Mouse (Mus musculus): ENCODE measurements at regions not wholly inside any gene's neighbourhood (a gene's known extent, or its start where the extent isn't known, plus 50 kb on each side); places are given as distances from the start of the nearest gene placed in this dataset.

DNA sequence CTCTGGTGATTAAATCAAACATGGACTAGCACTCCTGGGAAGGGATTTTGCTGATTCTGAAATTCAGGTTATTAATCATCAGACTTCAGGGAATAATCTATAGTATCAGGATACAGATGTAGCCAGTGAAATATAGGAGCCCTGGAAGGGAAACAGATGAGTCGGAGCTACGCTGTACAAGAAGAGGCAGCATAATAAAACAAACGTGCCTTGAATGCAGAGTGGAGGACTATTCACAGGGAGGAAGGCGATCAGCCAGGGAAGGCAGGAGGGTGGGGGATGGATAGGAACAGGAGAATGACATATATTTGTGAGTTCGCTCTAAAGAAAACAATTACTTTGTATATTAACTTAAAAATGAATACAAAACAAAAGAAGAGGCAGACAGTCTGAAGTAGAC lies 286.6 kb upstream of the Got2 start:
- WGBS = 75% methylated on average over 5 of the region's 5 CpGs
- TF ChIP-seq POLR2A (IDR thresholded peaks at IDR 0.05; ENCODE audit: insufficient read depth, low read depth, low read length) (no peak), CTCF (IDR thresholded peaks at IDR 0.05) (no peak), EP300 (IDR thresholded peaks at IDR 0.05; ENCODE audit: insufficient read depth, low read depth, low read length) (no peak)

DNA sequence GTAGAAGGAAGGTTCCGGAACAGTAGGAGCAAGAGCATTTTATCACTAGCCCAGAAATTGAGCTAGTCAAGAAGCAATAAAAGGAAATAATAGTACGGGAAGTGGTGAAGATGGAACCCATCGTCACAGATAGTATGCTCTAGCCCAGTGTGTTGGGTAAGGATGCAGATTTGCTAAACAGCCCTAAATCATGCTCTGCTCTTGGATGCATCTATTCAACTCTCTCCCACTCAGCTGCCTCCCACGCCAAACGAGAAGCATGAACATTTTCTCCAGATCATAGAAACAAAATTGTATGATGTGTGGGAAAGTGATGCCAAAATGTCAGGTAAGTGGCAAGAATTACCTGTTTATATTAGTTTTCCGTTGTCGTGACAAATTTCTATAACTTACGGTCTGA lies 276.6 kb upstream of the Got2 start:
- Histone ChIP-seq H3K79me2 (replicated peaks; ENCODE audit: control insufficient read depth, insufficient read depth, low read length) (no peaks in the 10 kb centered on the region), H3K4me3 (no peak overlapping the region), H3K36me3 (ENCODE audit: control insufficient read depth, insufficient read depth, low read length) (no peaks in the 10 kb centered on the region), H3K9ac (ENCODE audit: low read depth, low read length) (no peak overlapping the region), H3K27ac (no peak overlapping the region), H3K27me3 (ENCODE audit: control insufficient read depth, insufficient read depth, low read length) (no peaks in the 10 kb centered on the region), H3K4me1 (ENCODE audit: control insufficient read depth, insufficient read depth, low read length) (no peaks in the 10 kb centered on the region)
- DNase-seq = no peak
- 86% methylated on average over 8 of the region's 8 CpGs for WGBS
- intact Hi-C loops (cut with DNase I) = no loop called here
- no peak for TF ChIP-seq CTCF (IDR thresholded peaks at IDR 0.05)
- TF ChIP-seq POLR2A (IDR thresholded peaks at IDR 0.05; ENCODE audit: insufficient read depth, low read depth, low read length) = no peak
- TF ChIP-seq EP300 (IDR thresholded peaks at IDR 0.05; ENCODE audit: insufficient read depth, low read depth, low read length) = no peak

More for the DNA sequence above, 286.6 kb upstream of the Got2 start:
- intact Hi-C loops (cut with DNase I) = no loop called here
- H3K4me1 ChIP-seq (ENCODE audit: control insufficient read depth, insufficient read depth, low read length) = no peaks in the 10 kb centered on the region
- H3K9ac ChIP-seq (ENCODE audit: low read depth, low read length) = no peak overlapping the region
- H3K27ac ChIP-seq = no peak overlapping the region
- H3K79me2 ChIP-seq (replicated peaks; ENCODE audit: control insufficient read depth, insufficient read depth, low read length) = no peaks in the 10 kb centered on the region
- no peak for DNase-seq
- H3K36me3 ChIP-seq (ENCODE audit: control insufficient read depth, insufficient read depth, low read length) = no peaks in the 10 kb centered on the region
- no peak overlapping the region for H3K4me3 ChIP-seq
- H3K27me3 ChIP-seq (ENCODE audit: control insufficient read depth, insufficient read depth, low read length) = no peaks in the 10 kb centered on the region

DNA sequence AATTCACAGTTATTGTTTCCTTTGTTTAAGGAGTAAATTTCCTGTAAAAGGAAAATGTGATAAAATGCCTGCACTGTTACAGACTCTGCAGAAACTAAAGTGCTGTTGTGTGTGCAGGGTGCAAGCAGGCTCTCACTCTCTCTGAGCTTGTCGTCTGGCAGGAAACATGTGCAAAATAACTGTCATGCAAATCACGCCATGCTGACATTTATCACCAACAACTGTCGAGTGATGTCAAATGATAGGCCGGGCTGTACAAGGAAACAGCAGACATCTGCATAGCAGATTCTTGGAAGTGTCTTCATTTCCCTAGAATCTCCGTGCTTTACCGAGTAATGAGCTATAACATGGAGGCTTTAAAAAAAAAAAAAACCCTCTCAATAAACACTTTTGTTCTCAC lies 271.6 kb upstream of the Got2 start:
- H3K79me2 ChIP-seq (replicated peaks; ENCODE audit: control insufficient read depth, insufficient read depth, low read length) = no peaks in the 10 kb centered on the region
- H3K27ac ChIP-seq = no peak overlapping the region
- no peak for TF ChIP-seq CTCF (IDR thresholded peaks at IDR 0.05)
- no peak for TF ChIP-seq EP300 (IDR thresholded peaks at IDR 0.05; ENCODE audit: insufficient read depth, low read depth, low read length)
- no peak for TF ChIP-seq POLR2A (IDR thresholded peaks at IDR 0.05; ENCODE audit: insufficient read depth, low read depth, low read length)
- no peak for DNase-seq
- H3K36me3 ChIP-seq (ENCODE audit: control insufficient read depth, insufficient read depth, low read length) = no peaks in the 10 kb centered on the region
- intact Hi-C loops (cut with DNase I) = loop anchor here (10.0 kb wide), 1 partner anchor 155 kb away; no protein-coding TSS in a partner anchor
- H3K4me1 ChIP-seq (ENCODE audit: control insufficient read depth, insufficient read depth, low read length) = no peaks in the 10 kb centered on the region
- H3K4me3 ChIP-seq = no peak overlapping the region
- 7% methylated on average over 6 of the region's 6 CpGs for WGBS
- no peak overlapping the region for H3K9ac ChIP-seq (ENCODE audit: low read depth, low read length)
- H3K27me3 ChIP-seq (ENCODE audit: control insufficient read depth, insufficient read depth, low read length) = no peaks in the 10 kb centered on the region

DNA sequence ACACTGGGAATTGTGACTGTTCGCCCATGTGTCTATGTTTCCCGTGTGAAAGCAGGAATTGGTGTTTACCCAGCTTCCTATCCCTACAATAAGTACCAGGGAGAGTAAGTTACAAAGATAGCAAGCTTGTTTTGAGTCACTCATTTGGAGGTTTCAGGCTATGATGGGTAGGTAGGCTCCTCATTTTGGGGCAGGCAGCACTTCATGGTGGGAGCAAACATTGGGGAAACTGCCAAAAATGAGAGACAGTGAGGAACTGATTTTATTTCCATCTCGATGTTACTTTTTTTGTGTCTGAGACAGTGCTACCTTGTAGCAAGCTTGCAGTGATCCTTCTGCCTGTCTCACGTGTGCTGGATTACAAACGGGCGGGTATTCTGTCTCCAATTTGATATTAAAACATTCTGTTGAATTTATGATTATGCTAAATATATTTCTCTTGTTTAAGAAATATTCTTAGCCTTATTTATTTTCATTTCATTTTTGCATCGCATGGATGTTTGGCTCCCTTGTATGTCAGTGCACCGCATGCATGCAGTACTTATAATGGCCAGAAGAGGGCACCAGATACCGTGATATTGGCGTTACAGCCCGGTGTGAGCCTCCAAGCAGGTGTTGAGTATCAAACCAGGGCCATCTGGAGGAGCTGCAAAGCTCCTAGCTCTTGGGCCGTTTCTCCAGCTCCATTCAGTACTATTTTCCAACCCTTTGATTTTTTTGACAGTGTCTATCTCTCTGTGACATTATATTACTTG lies 264.3 kb upstream of the Got2 start:
- no peaks in the 10 kb centered on the region for H3K4me1 ChIP-seq (ENCODE audit: control insufficient read depth, insufficient read depth, low read length)
- WGBS = 35% methylated on average over 12 of the region's 12 CpGs
- H3K27me3 ChIP-seq (ENCODE audit: control insufficient read depth, insufficient read depth, low read length) = no peaks in the 10 kb centered on the region
- intact Hi-C loops (cut with DNase I) = loop anchor here (10.0 kb wide), 1 partner anchor 162 kb away; no protein-coding TSS in a partner anchor
- no peak overlapping the region for H3K9ac ChIP-seq (ENCODE audit: low read depth, low read length)
- no peaks in the 10 kb centered on the region for H3K79me2 ChIP-seq (replicated peaks; ENCODE audit: control insufficient read depth, insufficient read depth, low read length)
- peak; percentile 11 to 34 for DNase-seq
- no peaks in the 10 kb centered on the region for H3K36me3 ChIP-seq (ENCODE audit: control insufficient read depth, insufficient read depth, low read length)
- no peak overlapping the region for H3K27ac ChIP-seq
- H3K4me3 ChIP-seq = no peak overlapping the region
- no peak for TF ChIP-seq EP300 (IDR thresholded peaks at IDR 0.05; ENCODE audit: insufficient read depth, low read depth, low read length)
- peak; percentile 93 for TF ChIP-seq CTCF (IDR thresholded peaks at IDR 0.05)

DNA sequence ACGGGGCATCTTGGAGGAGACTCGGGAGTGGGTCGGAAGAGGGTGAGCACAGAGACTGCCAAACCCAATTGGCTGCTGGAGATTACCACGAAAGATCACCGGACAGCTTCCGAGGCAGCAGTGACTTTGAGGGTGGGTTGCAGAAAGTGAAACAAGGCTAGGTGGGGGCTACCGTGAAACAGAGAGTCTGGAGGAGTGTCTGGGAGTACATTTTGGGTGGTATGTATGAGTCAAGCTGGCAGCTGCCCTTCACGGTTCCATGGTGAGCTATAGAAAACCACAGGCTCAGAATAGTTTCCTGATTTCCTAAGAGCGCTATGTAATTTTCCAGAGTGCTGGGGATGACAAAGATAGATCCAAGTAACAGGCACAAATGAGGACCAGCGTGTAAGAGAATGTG lies 263.7 kb upstream of the Got2 start:
- no peaks in the 10 kb centered on the region for H3K79me2 ChIP-seq (replicated peaks; ENCODE audit: control insufficient read depth, insufficient read depth, low read length)
- H3K4me1 ChIP-seq (ENCODE audit: control insufficient read depth, insufficient read depth, low read length) = no peaks in the 10 kb centered on the region
- no peaks in the 10 kb centered on the region for H3K36me3 ChIP-seq (ENCODE audit: control insufficient read depth, insufficient read depth, low read length)
- no peaks in the 10 kb centered on the region for H3K27me3 ChIP-seq (ENCODE audit: control insufficient read depth, insufficient read depth, low read length)
- no peak for DNase-seq
- H3K9ac ChIP-seq (ENCODE audit: low read depth, low read length) = no peak overlapping the region
- 50% methylated on average over 10 of the region's 10 CpGs for WGBS
- H3K27ac ChIP-seq = no peak overlapping the region
- intact Hi-C loops (cut with DNase I) = loop anchor here (10.0 kb wide), 1 partner anchor 163 kb away; no protein-coding TSS in a partner anchor
- no peak overlapping the region for H3K4me3 ChIP-seq
- TF ChIP-seq EP300 (IDR thresholded peaks at IDR 0.05; ENCODE audit: insufficient read depth, low read depth, low read length) (no peak), CTCF (IDR thresholded peaks at IDR 0.05) (no peak), POLR2A (IDR thresholded peaks at IDR 0.05; ENCODE audit: insufficient read depth, low read depth, low read length) (no peak)

DNA sequence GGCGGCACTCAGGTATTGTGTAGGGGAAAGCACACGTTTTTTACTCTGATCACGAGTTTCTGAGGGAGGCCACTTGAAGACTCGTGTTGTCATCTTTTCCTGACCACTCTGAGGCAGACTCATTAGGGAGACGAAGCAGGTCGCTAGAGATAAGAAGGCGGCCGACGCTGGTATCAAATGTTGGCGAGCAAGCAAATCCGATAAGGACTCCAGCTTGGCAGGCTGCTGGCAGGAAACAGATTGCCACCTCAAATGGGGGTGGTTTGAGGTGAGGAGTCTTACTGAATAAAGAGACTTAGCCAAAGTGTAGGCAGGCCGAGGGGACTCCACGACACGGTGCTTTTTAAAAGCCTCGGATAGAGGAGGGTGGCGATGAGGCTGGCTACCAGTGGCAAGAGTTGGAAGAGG lies 262.7 kb upstream of the Got2 start:
- no peaks in the 10 kb centered on the region for H3K36me3 ChIP-seq (ENCODE audit: control insufficient read depth, insufficient read depth, low read length)
- no peak for TF ChIP-seq EP300 (IDR thresholded peaks at IDR 0.05; ENCODE audit: insufficient read depth, low read depth, low read length)
- no peak for TF ChIP-seq POLR2A (IDR thresholded peaks at IDR 0.05; ENCODE audit: insufficient read depth, low read depth, low read length)
- TF ChIP-seq CTCF (IDR thresholded peaks at IDR 0.05) = no peak
- H3K79me2 ChIP-seq (replicated peaks; ENCODE audit: control insufficient read depth, insufficient read depth, low read length) = no peaks in the 10 kb centered on the region
- no peaks in the 10 kb centered on the region for H3K27me3 ChIP-seq (ENCODE audit: control insufficient read depth, insufficient read depth, low read length)
- H3K4me3 ChIP-seq = no peak overlapping the region
- WGBS = 22% methylated on average over 16 of the region's 16 CpGs
- intact Hi-C loops (cut with DNase I) = loop anchor here (10.0 kb wide), 1 partner anchor 164 kb away; no protein-coding TSS in a partner anchor
- no peak overlapping the region for H3K9ac ChIP-seq (ENCODE audit: low read depth, low read length)
- H3K27ac ChIP-seq = no peak overlapping the region
- no peak for DNase-seq
- no peaks in the 10 kb centered on the region for H3K4me1 ChIP-seq (ENCODE audit: control insufficient read depth, insufficient read depth, low read length)
